Mouse (Mus musculus) liver, embryonic 14.5 days (tissue): ENCODE measurements at regions not wholly inside any gene's neighbourhood (a gene's known extent, or its start where the extent isn't known, plus 50 kb on each side); places are given as distances from the start of the nearest gene placed in this dataset.

ENCODE experiments used
- ATAC-seq: fragments of 200-750 bp; cut with Nextera tagmentation; 2 replicates; pipeline ENCODE4 v1.8.0; 2017; ENCODE audit warnings: moderate number of reproducible peaks, mild to moderate bottlenecking, moderate library complexity; ENCODE audit not compliant: insufficient read depth
- DNase-seq, 3 experiments: peaks; one replicate each; pipeline ENCODE4 v3.0.0-alpha.2; 2012 to 2013; ENCODE audit warnings: low read depth in 3 of 3, low spot score in 3 of 3
- H3K27ac ChIP-seq: fragments of 300-500 bp; sonication (generic); 2 replicates; pipeline ENCODE4 v1.5.1; 2014; ENCODE audit warnings: moderate library complexity, mild to moderate bottlenecking, control low read depth, inconsistent platforms
- H3K27me3 ChIP-seq: fragments of 300-500 bp; sonication (generic); 2 replicates; pipeline ENCODE4 v1.6.1; 2014; ENCODE audit warnings: mild to moderate bottlenecking, low read length, moderate library complexity; ENCODE audit not compliant: control insufficient read depth, insufficient read depth
- H3K36me3 ChIP-seq: fragments of 300-500 bp; sonication (generic); replicated peaks from 2 replicates; pipeline ENCODE4 v1.6.1; 2014; ENCODE audit warnings: low read depth; ENCODE audit not compliant: control insufficient read depth, insufficient read depth
- H3K4me1 ChIP-seq, 2 experiments: fragments of 200-500 bp in 1 of 2; fragments of 300-500 bp in 1 of 2; sonication (generic) in 1 of 2; replicated peaks; 2 replicates each; pipeline ENCODE4 v1.6.1; 2012 to 2014; ENCODE audit warnings: antibody characterized with exemption in 1 of 2, inconsistent platforms in 1 of 2, low read length in 1 of 2; ENCODE audit not compliant: control insufficient read depth in 2 of 2, insufficient read depth in 2 of 2
- H3K4me2 ChIP-seq: fragments of 300-500 bp; sonication (generic); 2 replicates; pipeline ENCODE4 v1.6.1; 2014; ENCODE audit warnings: low read depth, mild to moderate bottlenecking, control low read depth, moderate library complexity
- H3K4me3 ChIP-seq, 2 experiments: fragments of 200-500 bp in 1 of 2; fragments of 300-500 bp in 1 of 2; sonication (generic) in 1 of 2; 2 replicates each; pipeline ENCODE4 v1.5.1; 2012 to 2014; ENCODE audit warnings: low read depth in 2 of 2, low read length in 2 of 2, mild to moderate bottlenecking in 2 of 2, control low read depth in 1 of 2, inconsistent platforms in 1 of 2, moderate library complexity in 1 of 2; ENCODE audit not compliant: insufficient read depth in 1 of 2
- H3K9ac ChIP-seq: fragments of 300-500 bp; sonication (generic); replicated peaks from 2 replicates; pipeline ENCODE4 v1.6.1; 2014; ENCODE audit warnings: mild to moderate bottlenecking, control low read depth, moderate library complexity
- H3K9me3 ChIP-seq: fragments of 300-500 bp; sonication (generic); 2 replicates; pipeline ENCODE4 v1.6.1; 2016; ENCODE audit warnings: low read length, mixed read lengths; ENCODE audit not compliant: control insufficient read depth
- CTCF ChIP-seq: IDR thresholded peaks from 2 replicates; pipeline ENCODE4 v1.5.1; 2016; ENCODE audit warnings: antibody characterized with exemption, low read depth, control low read depth
- EP300 ChIP-seq: IDR thresholded peaks from 2 replicates; pipeline ENCODE4 v1.6.1; 2016; ENCODE audit warnings: antibody characterized with exemption, low read depth
- whole genome bisulfite sequencing: fragments of 180-500 bp; shearing (Covaris S2); extraction: QIAGEN DNeasy Blood & Tissue Kit; methylation state at CpG from one replicate; pipeline ENCODE4 v1.1.7; 2014; ENCODE audit not compliant: insufficient replicate concordance; 5-methylcytosine and 5-hydroxymethylcytosine counted together

- Histone ChIP-seq H3K4me3 (no peak overlapping the region), H3K36me3 (no peaks in the 10 kb centered on the region), H3K27ac (no peak overlapping the region), H3K4me1 (peaks cover 16 to 19% of the 10 kb centered on the region in 2 experiments), H3K9ac (no peak overlapping the region), H3K27me3 (no peaks in the 10 kb centered on the region; the same call in 1 of the 2 replicates), H3K4me2 (no peak overlapping the region), H3K9me3 (no peaks in the 10 kb centered on the region)
- DNase-seq (no peak), ATAC-seq (no peak)
- TF ChIP-seq EP300, result no peak
- TF ChIP-seq CTCF, result no peak
- WGBS, result 77% methylated on average over 6 of the region's 6 CpGs
Observed at GRCm38 (mm10) chr13:111961423-111961822, 152.6 kb upstream of the Map3k1 start.

DNA sequence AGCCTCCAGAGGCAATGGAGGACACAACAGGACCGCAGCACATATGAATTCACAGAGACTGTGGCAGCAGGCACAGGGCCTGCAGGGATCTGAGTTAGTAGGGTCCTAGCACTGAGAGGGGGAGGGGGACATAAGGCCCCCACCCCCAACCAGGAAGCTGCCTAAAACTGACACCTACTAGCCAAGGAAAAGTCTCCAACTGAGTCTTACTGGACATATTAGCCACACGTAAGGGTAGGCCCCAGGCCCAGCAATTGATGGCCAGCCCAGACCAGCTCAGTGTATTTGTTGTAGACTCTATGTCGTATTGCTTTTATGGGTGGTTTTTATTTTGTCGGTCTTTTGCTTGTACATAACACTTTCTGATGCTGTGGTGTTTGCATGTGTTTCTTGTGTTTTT lies 153.4 kb upstream of the Map3k1 start:
- H3K9ac ChIP-seq, result no peak overlapping the region
- H3K4me2 ChIP-seq, result no peak overlapping the region
- H3K4me1 ChIP-seq, result peaks cover 12 to 15% of the 10 kb centered on the region in 2 experiments
- no peak overlapping the region for H3K4me3 ChIP-seq
- H3K27me3 ChIP-seq, result peaks cover under 1% of the 10 kb centered on the region
- no peak overlapping the region for H3K27ac ChIP-seq
- ATAC-seq, result no peak
- DNase-seq, result no peak
- no peak for TF ChIP-seq EP300
- no peak for TF ChIP-seq CTCF
- no peaks in the 10 kb centered on the region for H3K36me3 ChIP-seq
- H3K9me3 ChIP-seq, result no peaks in the 10 kb centered on the region
- WGBS, result 78% methylated on average over 4 of the region's 4 CpGs

GRCm38 (mm10) chr13:111966113-111966512 lies 157.3 kb upstream of the Map3k1 start:
- no peak overlapping the region for H3K4me2 ChIP-seq
- ATAC-seq, result no peak
- TF ChIP-seq EP300 (no peak), CTCF (no peak)
- 58% methylated on average over 6 of the region's 6 CpGs for WGBS
- no peak overlapping the region for H3K9ac ChIP-seq
- H3K4me3 ChIP-seq, result no peak overlapping the region
- H3K4me1 ChIP-seq, result 0 out of 4 replicates have a peak, but pooled peaks cover 0 to 6% of the 10 kb centered on the region in 2 experiments
- DNase-seq, result no peak
- no peak overlapping the region for H3K27ac ChIP-seq
- no peaks in the 10 kb centered on the region for H3K36me3 ChIP-seq
- H3K27me3 ChIP-seq, result peaks cover 7% of the 10 kb centered on the region
- H3K9me3 ChIP-seq, result no peaks in the 10 kb centered on the region

DNA sequence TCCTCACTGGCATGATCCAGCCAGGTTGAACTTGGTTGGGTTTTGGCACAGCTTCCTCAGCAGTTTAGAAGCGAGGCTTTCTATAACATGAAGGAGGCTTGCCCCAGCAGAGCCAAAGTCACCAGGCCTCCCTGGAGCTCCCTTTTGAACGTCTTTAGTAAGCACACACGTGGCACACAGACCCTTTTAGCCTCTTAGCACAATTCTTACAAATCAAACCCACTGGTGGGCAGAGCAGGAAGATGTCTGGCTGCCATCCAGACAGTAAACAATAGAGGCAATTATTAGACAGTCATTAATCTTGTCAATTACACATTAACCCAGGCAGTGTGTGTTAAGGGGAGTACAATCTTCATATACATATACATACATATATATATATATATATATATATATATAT lies 157.8 kb upstream of the Map3k1 start:
- peaks cover 7% of the 10 kb centered on the region for H3K27me3 ChIP-seq
- no peak for DNase-seq
- ATAC-seq, result no peak
- H3K9me3 ChIP-seq, result no peaks in the 10 kb centered on the region
- H3K36me3 ChIP-seq, result no peaks in the 10 kb centered on the region
- no peak overlapping the region for H3K4me3 ChIP-seq
- H3K4me2 ChIP-seq, result no peak overlapping the region
- no peak overlapping the region for H3K27ac ChIP-seq
- H3K9ac ChIP-seq, result no peak overlapping the region
- H3K4me1 ChIP-seq, result 0 out of 4 replicates have a peak, but pooled peaks cover 0 to 6% of the 10 kb centered on the region in 2 experiments
- WGBS, result 32% methylated on average over 3 of the region's 3 CpGs
- TF ChIP-seq CTCF (no peak), EP300 (no peak)

DNA sequence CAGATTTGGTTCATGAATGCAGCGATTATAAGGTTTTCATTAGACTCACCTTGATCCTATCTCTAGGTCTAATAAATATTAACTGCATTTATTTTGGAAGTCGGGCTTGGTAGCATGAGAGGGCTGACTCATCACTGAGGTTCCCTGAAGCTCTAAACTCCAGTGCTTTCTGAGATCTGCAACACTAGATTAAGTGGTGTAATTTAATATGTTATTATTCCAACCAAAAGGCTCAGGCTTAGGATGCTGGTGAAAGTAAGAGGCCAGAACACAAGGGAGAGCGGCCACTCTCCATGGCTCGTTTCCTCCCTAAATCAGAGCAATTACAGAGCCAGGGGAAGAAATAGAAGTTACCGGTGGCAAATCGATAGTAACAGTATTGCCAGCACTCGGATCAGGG lies 159.4 kb upstream of the Map3k1 start:
- Histone ChIP-seq H3K4me1 (0 out of 4 replicates have a peak, but pooled peaks cover 0 to 6% of the 10 kb centered on the region in 2 experiments), H3K27ac (no peak overlapping the region), H3K27me3 (peaks cover 7% of the 10 kb centered on the region), H3K36me3 (no peaks in the 10 kb centered on the region), H3K9ac (no peak overlapping the region), H3K4me2 (no peak overlapping the region), H3K4me3 (no peak overlapping the region), H3K9me3 (no peaks in the 10 kb centered on the region)
- no peak for DNase-seq
- WGBS, result 71% methylated on average over 7 of the region's 7 CpGs
- no peak for ATAC-seq
- TF ChIP-seq EP300 (no peak), CTCF (no peak)
